Mouse (Mus musculus) forebrain, postnatal 0 days (tissue): ENCODE measurements around the gene Ndufv3. TPM values are rescaled to one million over a fixed set of nuclear protein-coding genes. Genes with fewer than 3 reads are reported as not detected.

Experiments
- ATAC-seq: fragments of 200-750 bp; cut with Nextera tagmentation; 2 replicates; pipeline ENCODE4 v1.8.0; 2017; ENCODE audit warnings: mild to moderate bottlenecking, moderate library complexity
- DNase-seq: peaks from one replicate; pipeline ENCODE4 v3.0.0-alpha.2; 2015
- H3K27ac ChIP-seq: fragments of 300-500 bp; sonication (generic); 2 replicates; pipeline ENCODE4 v1.5.1; 2014; ENCODE audit warnings: low read depth, mild to moderate bottlenecking, antibody characterized with exemption, low read length, moderate library complexity, mixed read lengths
- H3K27me3 ChIP-seq: fragments of 300-500 bp; sonication (generic); 2 replicates; pipeline ENCODE4 v1.6.1; 2014; ENCODE audit warnings: mild to moderate bottlenecking, low read length, mixed read lengths; ENCODE audit not compliant: insufficient read depth
- H3K36me3 ChIP-seq: fragments of 300-500 bp; sonication (generic); 2 replicates; pipeline ENCODE4 v1.6.1; 2014; ENCODE audit warnings: mild to moderate bottlenecking, moderate library complexity; ENCODE audit not compliant: insufficient read depth
- H3K4me1 ChIP-seq: fragments of 300-500 bp; sonication (generic); 2 replicates; pipeline ENCODE4 v1.6.1; 2014; ENCODE audit warnings: antibody characterized with exemption; ENCODE audit not compliant: insufficient read depth
- H3K4me2 ChIP-seq: fragments of 300-500 bp; sonication (generic); 2 replicates; pipeline ENCODE4 v1.6.1; 2014; ENCODE audit warnings: low read depth, mild to moderate bottlenecking, moderate library complexity
- H3K4me3 ChIP-seq: fragments of 300-500 bp; sonication (generic); 2 replicates; pipeline ENCODE4 v1.5.1; 2014; ENCODE audit warnings: low read depth, low read length, mixed read lengths
- H3K9ac ChIP-seq: fragments of 300-500 bp; sonication (generic); 2 replicates; pipeline ENCODE4 v1.6.1; 2014; ENCODE audit warnings: mild to moderate bottlenecking
- H3K9me3 ChIP-seq: fragments of 300-500 bp; sonication (generic); 2 replicates; pipeline ENCODE4 v1.6.1; 2016; ENCODE audit warnings: low read length
- CTCF ChIP-seq: sonication (generic); IDR thresholded peaks from 2 replicates; pipeline ENCODE4 v1.5.1; 2016; ENCODE audit warnings: antibody characterized with exemption, control low read depth, low read depth
- WGBS: fragments of 180-500 bp; shearing (Covaris S2); extraction: QIAGEN DNeasy Blood & Tissue Kit; methylation state at CpG from one replicate; pipeline ENCODE4 v1.1.7; 2014; 5-methylcytosine and 5-hydroxymethylcytosine counted together
- microRNA-seq, 2 experiments: library from miRNA; unstranded; fragments of <30 nt; microRNA quantifications; one replicate each; pipeline ENCODE4; 2016
- polyA plus RNA-seq: library from polyadenylated mRNA; unstranded; fragments of >200 nt; fragmentation: Nextera tagmentation; extraction: Ambion mirVana; gene quantifications from 2 replicates; pipeline ENCODE4 v1.2.1, GENCODE M21; 2015
- total RNA-seq: library from RNA; depleted of rRNA; stranded (reverse); fragments of >200 nt; gene quantifications from 2 replicates; pipeline ENCODE4 v1.2.3, GENCODE M21; 2014; rRNA removed

The Ndufv3 gene
- total and polyA plus RNA-seq, 2 experiments from 2014 or later = 337 to 500 TPM

- Histone ChIP-seq H3K9ac (no peak overlapping the region), H3K36me3 (no peaks in the 10 kb centered on the region), H3K27me3 (no peaks in the 10 kb centered on the region), H3K4me2 (no peak overlapping the region), H3K4me3 (no peak overlapping the region), H3K4me1 (no peaks in the 10 kb centered on the region), H3K9me3 (no peaks in the 10 kb centered on the region), H3K27ac (no peak overlapping the region)
- ATAC-seq = no peak
- WGBS = 71% methylated on average over 10 of the region's 10 CpGs
- TF ChIP-seq CTCF = no peak
- DNase-seq = no peak
Measured at GRCm38 (mm10) chr17:31576394-31577175, 56.7 kb downstream of the Ndufv3 start.

- peaks cover 4% of the 10 kb centered on the region; the same call in 1 of the 2 replicates for H3K36me3 ChIP-seq
- no peak overlapping the region for H3K4me2 ChIP-seq
- DNase-seq (peak; percentile 83), ATAC-seq (peak; percentile 79)
- H3K9ac ChIP-seq = no peak overlapping the region
- H3K27ac ChIP-seq = peak overlapping the region; percentile 42
- H3K9me3 ChIP-seq = no peaks in the 10 kb centered on the region
- no peak for TF ChIP-seq CTCF
- H3K27me3 ChIP-seq = no peaks in the 10 kb centered on the region
- no peaks in the 10 kb centered on the region for H3K4me1 ChIP-seq
- no peak overlapping the region for H3K4me3 ChIP-seq
- WGBS = 19% methylated on average over 3 of the region's 3 CpGs
Measured at GRCm38 (mm10) chr17:31580344-31580743, 60.4 kb downstream of the Ndufv3 start.

Small RNAs within 50 kb of the gene (microRNA-seq; reads per million reads assigned to microRNA genes)
- gene Gm24970 = 0 reads per million in 2 experiments

Other genes with a start within 250 kb of the Ndufv3 start
- 2.8 and 6.0 TPM in 2 replicates for gene Rsph1, start 242.7 kb upstream of the Ndufv3 start, total RNA-seq
- gene Rsph1, start 242.7 kb upstream of the Ndufv3 start, polyA plus RNA-seq = 6.9 and 11.3 TPM in 2 replicates
- 10.0 and 15.3 TPM in 2 replicates for gene Slc37a1, start 233.3 kb upstream of the Ndufv3 start, total RNA-seq
- 4.7 and 6.7 TPM in 2 replicates for gene Slc37a1, start 233.3 kb upstream of the Ndufv3 start, polyA plus RNA-seq
- 40.4 and 43.9 TPM in 2 replicates for gene Pde9a, start 133.9 kb upstream of the Ndufv3 start, total RNA-seq
- 35.5 and 43.6 TPM in 2 replicates for gene Pde9a, start 133.9 kb upstream of the Ndufv3 start, polyA plus RNA-seq
- 54.4 and 55.7 TPM in 2 replicates for gene Wdr4, start 135 bp upstream of the Ndufv3 start, total RNA-seq
- gene Wdr4, start 135 bp upstream of the Ndufv3 start, polyA plus RNA-seq = 28.7 and 31.7 TPM in 2 replicates
- 26.1 and 30.6 TPM in 2 replicates for gene Pknox1, start 44.6 kb downstream of the Ndufv3 start, total RNA-seq
- gene Pknox1, start 44.6 kb downstream of the Ndufv3 start, polyA plus RNA-seq = 16.7 and 18.5 TPM in 2 replicates
- gene Cbs, start 117.1 kb downstream of the Ndufv3 start, total RNA-seq = 18.6 and 20.2 TPM in 2 replicates
- 16.3 and 22.3 TPM in 2 replicates for gene Cbs, start 117.1 kb downstream of the Ndufv3 start, polyA plus RNA-seq
- 86.4 and 102 TPM in 2 replicates for gene U2af1, start 138.8 kb downstream of the Ndufv3 start, total RNA-seq
- 264 and 273 TPM in 2 replicates for gene U2af1, start 138.8 kb downstream of the Ndufv3 start, polyA plus RNA-seq
- not detected in 2 replicates for gene Cryaa, start 157.7 kb downstream of the Ndufv3 start, total RNA-seq
- 0.28 TPM in 1 of 2 replicates, not detected in the other for gene Cryaa, start 157.7 kb downstream of the Ndufv3 start, polyA plus RNA-seq